Mouse (Mus musculus) stomach, postnatal 0 days (tissue): ENCODE measurements around the gene Cbx2. TPM values are rescaled to one million over a fixed set of nuclear protein-coding genes. Genes with fewer than 3 reads are reported as not detected.

Experiments
- ATAC-seq: fragments of 200-750 bp; cut with Nextera tagmentation; 2 replicates; pipeline ENCODE4 v1.8.0; 2017; ENCODE audit not compliant: low FRiP score, low TSS enrichment
- DNase-seq: peaks from one replicate; pipeline ENCODE4 v3.0.0-alpha.2; 2016; ENCODE audit warnings: low spot score
- H3K27ac ChIP-seq: fragments of 300-500 bp; sonication (generic); replicated peaks from 2 replicates; pipeline ENCODE4 v1.5.1; 2014; ENCODE audit warnings: mild to moderate bottlenecking, control low read depth
- H3K27me3 ChIP-seq: fragments of 300-500 bp; sonication (generic); 2 replicates; pipeline ENCODE4 v1.6.1; 2014; ENCODE audit warnings: low read length; ENCODE audit not compliant: control insufficient read depth, insufficient read depth
- H3K36me3 ChIP-seq: fragments of 300-500 bp; sonication (generic); 2 replicates; pipeline ENCODE4 v1.6.1; 2014; ENCODE audit warnings: low read length, mixed read lengths; ENCODE audit not compliant: control insufficient read depth, insufficient read depth
- H3K4me1 ChIP-seq: fragments of 300-500 bp; sonication (generic); replicated peaks from 2 replicates; pipeline ENCODE4 v1.6.1; 2014; ENCODE audit warnings: antibody characterized with exemption; ENCODE audit not compliant: control insufficient read depth, insufficient read depth
- H3K4me2 ChIP-seq: fragments of 300-500 bp; sonication (generic); replicated peaks from 2 replicates; pipeline ENCODE4 v1.6.1; 2014; ENCODE audit warnings: low read depth, mild to moderate bottlenecking, control low read depth, moderate library complexity
- H3K4me3 ChIP-seq: fragments of 300-500 bp; sonication (generic); 2 replicates; pipeline ENCODE4 v1.5.1; 2014; ENCODE audit warnings: low read depth, low read length, control low read depth
- H3K9ac ChIP-seq: fragments of 300-500 bp; sonication (generic); 2 replicates; pipeline ENCODE4 v1.6.1; 2014; ENCODE audit warnings: mild to moderate bottlenecking, low read length, control low read depth, mixed read lengths
- H3K9me3 ChIP-seq: fragments of 300-500 bp; sonication (generic); 2 replicates; pipeline ENCODE4 v1.6.1; 2016; ENCODE audit warnings: low read length; ENCODE audit not compliant: control insufficient read depth
- CTCF ChIP-seq: IDR thresholded peaks from 2 replicates; pipeline ENCODE4 v1.5.1; 2016; ENCODE audit warnings: antibody characterized with exemption, low read depth, mild to moderate bottlenecking, moderate library complexity
- EP300 ChIP-seq: optimal IDR thresholded peaks from 2 replicates; pipeline ENCODE3; 2016; ENCODE audit warnings: antibody characterized with exemption
- WGBS: fragments of 180-500 bp; shearing (Covaris S2); extraction: QIAGEN DNeasy Blood & Tissue Kit; methylation state at CpG from one replicate; pipeline ENCODE4 v1.1.7; 2014; 5-methylcytosine and 5-hydroxymethylcytosine counted together
- polyA plus RNA-seq: library from polyadenylated mRNA; unstranded; fragments of >200 nt; fragmentation: Nextera tagmentation; extraction: Ambion mirVana; gene quantifications from 2 replicates; pipeline ENCODE4 v1.2.1, GENCODE M21; 2015

Cbx2 gene
- polyA plus RNA-seq, 1 experiment from 2014 or later = 5.3 TPM

GRCm38 (mm10) chr11:119043761-119044550 lies 21.2 kb downstream of the Cbx2 start:
- H3K4me2 ChIP-seq = no peak overlapping the region
- no peak overlapping the region for H3K4me3 ChIP-seq
- H3K9me3 ChIP-seq = no peaks in the 10 kb centered on the region
- TF ChIP-seq CTCF (peak; percentile 69), EP300 (no peak)
- no peak overlapping the region for H3K9ac ChIP-seq
- WGBS = 14% methylated on average over 9 of the region's 10 CpGs
- no peak for DNase-seq
- H3K36me3 ChIP-seq = no peaks in the 10 kb centered on the region
- no peak overlapping the region for H3K27ac ChIP-seq
- no peak for ATAC-seq
- peaks cover 2% of the 10 kb centered on the region; the same call in 1 of the 2 replicates for H3K4me1 ChIP-seq
- peaks cover 30% of the 10 kb centered on the region; the same call in 1 of the 2 replicates for H3K27me3 ChIP-seq

- Histone ChIP-seq H3K4me3 (peak overlapping the region; percentile 10; the same call in 1 of the 2 replicates), H3K9me3 (no peaks in the 10 kb centered on the region), H3K4me1 (peaks cover 2% of the 10 kb centered on the region; the same call in 1 of the 2 replicates), H3K9ac (no peak overlapping the region), H3K4me2 (peak overlapping the region; percentile 5; the same call in 1 of the 2 replicates), H3K27ac (no peak overlapping the region), H3K36me3 (no peaks in the 10 kb centered on the region), H3K27me3 (peaks cover 38% of the 10 kb centered on the region; the same call in 1 of the 2 replicates)
- ATAC-seq (no peak), DNase-seq (peak; percentile 62)
- TF ChIP-seq CTCF (peak; percentile 62), EP300 (no peak)
- WGBS = 5% methylated on average over 40 of the region's 41 CpGs
Measured at GRCm38 (mm10) chr11:119044551-119045337, 22.0 kb downstream of the Cbx2 start.

- H3K4me3 ChIP-seq = peak overlapping the region; percentile 10; the same call in 1 of the 2 replicates
- H3K27ac ChIP-seq = no peak overlapping the region
- H3K9ac ChIP-seq = 0 out of 2 replicates have a peak overlapping the region, but pooled peaks have one; percentile 13
- ATAC-seq (peak; percentile 53; the same call in 1 of the 2 replicates), DNase-seq (no peak)
- peaks cover 45% of the 10 kb centered on the region; the same call in 1 of the 2 replicates for H3K27me3 ChIP-seq
- H3K36me3 ChIP-seq = no peaks in the 10 kb centered on the region
- H3K9me3 ChIP-seq = no peaks in the 10 kb centered on the region
- peak overlapping the region; percentile 36 for H3K4me2 ChIP-seq
- TF ChIP-seq CTCF (no peak), EP300 (no peak)
- 2% methylated on average over 39 of the region's 39 CpGs for WGBS
- H3K4me1 ChIP-seq = peaks cover 2% of the 10 kb centered on the region; the same call in 1 of the 2 replicates
Measured at GRCm38 (mm10) chr11:119046601-119047245, 24.0 kb downstream of the Cbx2 start.

GRCm38 (mm10) chr11:119047261-119048132 lies 24.7 kb downstream of the Cbx2 start:
- Histone ChIP-seq H3K4me1 (peaks cover 2% of the 10 kb centered on the region; the same call in 1 of the 2 replicates), H3K9me3 (no peaks in the 10 kb centered on the region), H3K27ac (no peak overlapping the region), H3K4me3 (no peak overlapping the region), H3K4me2 (peak overlapping the region; percentile 36), H3K27me3 (peaks cover 45% of the 10 kb centered on the region; the same call in 1 of the 2 replicates), H3K36me3 (no peaks in the 10 kb centered on the region), H3K9ac (no peak overlapping the region)
- under 1% methylated on average over 43 of the region's 43 CpGs for WGBS
- peak; percentile 6; the same call in 1 of the 2 replicates for ATAC-seq
- no peak for DNase-seq
- TF ChIP-seq EP300 (no peak), CTCF (peak; percentile 62)

GRCm38 (mm10) chr11:119048133-119048510 lies 25.4 kb downstream of the Cbx2 start:
- Histone ChIP-seq H3K9me3 (no peaks in the 10 kb centered on the region), H3K9ac (no peak overlapping the region), H3K27me3 (peaks cover 43% of the 10 kb centered on the region; the same call in 1 of the 2 replicates), H3K4me3 (no peak overlapping the region), H3K4me2 (no peak overlapping the region), H3K27ac (no peak overlapping the region), H3K4me1 (peaks cover 4% of the 10 kb centered on the region; the same call in 1 of the 2 replicates), H3K36me3 (no peaks in the 10 kb centered on the region)
- DNase-seq (no peak), ATAC-seq (no peak)
- TF ChIP-seq CTCF (no peak), EP300 (no peak)
- WGBS = 3% methylated on average over 13 of the region's 13 CpGs
